Mouse (Mus musculus) bone marrow macrophage, adult 2 months (primary cell): ENCODE data around the gene Aldh1a2.

Experiments
- CTCF ChIP-seq: IDR thresholded peaks from 2 replicates; pipeline ENCODE4 v1.5.1; 2012; ENCODE audit warnings: low read depth, mild to moderate bottlenecking, low read length, moderate library complexity
- POLR2A ChIP-seq: IDR thresholded peaks from 2 replicates; pipeline ENCODE4 v1.6.1; 2012; ENCODE audit warnings: mild to moderate bottlenecking, low read depth, low read length, borderline replicate concordance

GRCm38 (mm10) chr9:71239926-71240325 lies 24.3 kb downstream of the Aldh1a2 start:
- TF ChIP-seq POLR2A (no peak), CTCF (no peak)
